Mouse (Mus musculus): Measurements from ENCODE around the gene Gm28043.
A peak's percentile ranks its signal among the peaks of the same experiment; 100 is the strongest.
"Not testable (repeated sequence)": the region's sequence is repeated elsewhere in the genome, so short reads cannot be mapped to it uniquely, and the experiment has no call there.

Gene Gm28043

DNA sequence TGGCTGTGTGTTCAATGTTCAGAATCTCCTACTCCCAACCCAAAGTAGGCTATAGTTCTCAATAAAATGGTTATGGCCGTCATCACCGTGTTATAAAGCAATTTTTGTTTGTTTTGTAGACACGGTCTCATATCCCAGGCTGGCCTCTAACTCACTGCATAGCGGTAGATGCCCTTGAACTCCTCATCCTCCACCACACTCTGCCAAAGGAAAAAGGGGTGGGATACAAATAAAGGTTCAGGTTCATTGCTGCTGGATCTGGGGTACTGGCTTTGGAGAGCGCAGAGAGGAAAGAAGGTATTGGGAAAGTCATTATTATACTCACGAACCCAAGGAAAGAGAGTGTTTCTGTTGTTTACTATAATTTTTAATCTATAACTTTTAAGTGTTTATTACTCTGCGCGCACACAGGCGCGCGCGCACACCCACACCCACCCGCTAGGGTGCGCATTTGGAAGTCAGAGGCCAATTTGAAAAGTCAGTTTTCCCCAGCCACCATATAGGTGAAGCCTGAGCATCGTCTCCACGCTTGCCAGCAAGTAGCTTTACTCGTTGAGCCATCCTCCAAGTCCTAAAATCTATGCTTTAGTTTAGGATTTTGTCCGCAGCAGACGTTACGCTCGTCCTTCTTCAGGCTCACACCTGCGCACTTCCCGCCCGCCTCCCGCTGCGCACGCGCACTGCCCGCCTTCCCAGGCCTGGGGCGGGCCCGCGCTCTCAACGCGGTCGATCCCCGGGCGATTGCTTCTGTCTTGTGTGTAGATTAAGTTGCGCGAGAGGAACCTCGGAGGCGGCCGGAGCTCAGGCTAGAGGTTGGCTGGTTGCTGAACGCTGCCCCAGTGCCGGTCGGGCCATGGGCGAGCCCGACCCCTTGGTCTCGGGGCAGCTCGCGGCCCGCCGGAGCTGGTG, at the start of gene Gm28043, which contains the start of gene Rnf8:
TSS of gene Gm28043 (plus strand) at position 762 of the 909 bp plus-strand sequence.
TSS of gene Rnf8 (plus strand) at position 676 of the 909 bp plus-strand sequence.
- DNase-seq (ENCODE audit: low read depth), result peak; percentile 97

DNA sequence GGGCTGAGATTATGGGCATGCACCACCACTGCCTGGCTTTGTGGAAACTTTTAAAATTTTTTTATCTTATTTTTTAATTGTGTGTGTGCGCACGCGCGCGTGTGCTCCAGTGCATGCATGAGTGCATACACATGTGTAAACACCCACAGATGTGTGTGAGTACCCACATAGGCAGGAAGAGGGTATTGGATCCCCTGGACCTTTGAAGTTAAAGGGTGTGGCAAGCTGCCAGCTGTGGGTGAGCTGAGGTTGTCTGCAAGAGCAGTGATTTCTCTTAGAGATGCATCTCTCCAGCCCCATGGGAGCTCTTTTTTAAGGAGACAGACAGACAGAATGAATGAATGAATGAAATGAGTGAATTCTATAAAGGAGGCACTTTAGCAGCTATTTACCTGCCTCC, 49.2 kb upstream of the Gm28043 start:
- no peak for DNase-seq (ENCODE audit: low read depth)

DNA sequence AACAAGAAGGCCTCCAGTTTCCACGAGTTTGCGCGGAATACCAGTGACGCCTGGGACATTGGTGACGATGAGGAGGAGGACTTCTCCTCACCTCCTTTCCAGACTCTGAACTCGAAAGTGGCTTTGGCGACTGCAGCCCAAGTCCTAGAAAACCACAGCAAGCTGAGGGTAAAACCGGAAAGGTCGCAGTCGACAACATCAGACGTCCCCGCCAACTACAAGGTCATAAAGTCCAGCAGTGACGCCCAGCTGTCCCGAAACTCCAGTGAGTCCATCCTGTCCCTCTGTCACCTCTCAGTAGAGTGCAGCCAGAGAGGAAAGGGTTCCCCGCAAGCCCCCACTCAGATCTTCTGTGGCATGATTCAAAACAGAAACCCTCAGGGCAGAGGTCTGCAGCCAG, 46.2 kb upstream of the Gm28043 start:
- DNase-seq (ENCODE audit: low read depth), result no peak

DNA sequence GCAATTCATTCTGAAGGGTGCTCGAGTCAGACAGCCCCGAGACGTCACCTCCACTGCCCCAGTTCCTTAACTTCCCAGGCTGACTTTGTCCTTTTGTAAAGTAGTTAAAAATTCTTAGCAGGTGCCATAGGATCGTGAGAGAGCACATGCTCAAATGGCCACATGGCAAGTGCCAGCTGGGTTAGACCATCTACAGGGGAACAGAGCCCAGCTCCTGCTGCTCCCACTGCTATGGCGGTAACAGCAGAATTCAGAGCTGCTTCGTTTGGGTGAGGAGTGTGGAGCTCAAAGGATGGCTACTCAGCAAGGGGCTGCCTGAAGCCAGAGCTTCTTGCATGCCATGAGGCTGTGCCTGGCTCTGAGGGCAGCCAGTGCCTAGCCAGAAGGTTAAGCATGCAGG, 44.8 kb upstream of the Gm28043 start:
- no peak for DNase-seq (ENCODE audit: low read depth)

DNA sequence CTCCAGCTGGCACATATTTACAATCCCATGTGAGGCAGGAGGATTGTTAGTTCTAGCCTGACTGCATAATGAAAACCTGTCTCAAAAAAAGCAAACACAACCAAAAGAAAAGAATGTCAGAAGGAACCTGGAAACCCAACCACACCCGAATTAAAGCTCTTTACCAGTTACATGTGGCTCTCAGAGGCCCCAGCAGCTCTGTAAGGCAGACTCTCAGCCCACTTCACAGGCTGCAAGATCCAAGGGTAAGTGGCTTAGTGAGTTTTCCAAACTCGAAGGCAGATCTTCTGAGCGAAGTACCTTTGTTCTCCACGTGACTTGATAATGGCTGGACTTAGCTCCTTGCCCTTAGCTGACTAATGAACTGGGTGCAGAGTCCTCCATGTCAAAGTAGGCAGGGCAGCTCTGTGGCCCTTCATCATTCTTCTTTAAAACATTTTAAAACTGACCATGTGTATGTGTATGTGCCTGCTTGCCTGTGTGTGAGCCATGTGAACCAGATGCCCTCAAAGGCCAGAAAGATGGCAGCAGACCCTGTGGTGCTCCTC, 35.0 kb upstream of the Gm28043 start:
- DNase-seq (ENCODE audit: low read depth), result no peak

DNA sequence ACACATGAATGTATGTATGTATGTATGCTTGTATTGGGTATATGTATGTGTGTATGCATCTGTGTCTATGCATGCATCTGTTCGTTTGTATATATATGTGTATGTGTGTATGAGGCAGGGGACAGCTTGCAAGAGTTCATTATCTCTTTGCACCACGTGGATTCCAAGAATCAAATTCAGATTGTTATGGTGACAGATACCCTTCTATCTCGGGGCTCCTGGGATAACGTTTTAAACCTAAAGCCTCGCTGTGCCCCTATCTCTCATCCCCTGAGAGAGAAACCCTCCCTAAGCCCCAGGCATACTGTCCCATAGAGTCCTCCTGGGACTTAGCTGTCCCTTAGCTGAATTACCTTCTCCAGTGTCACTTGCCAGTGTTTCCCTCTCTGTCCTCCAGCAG, 31.1 kb upstream of the Gm28043 start:
- DNase-seq (ENCODE audit: low read depth), result no peak

DNA sequence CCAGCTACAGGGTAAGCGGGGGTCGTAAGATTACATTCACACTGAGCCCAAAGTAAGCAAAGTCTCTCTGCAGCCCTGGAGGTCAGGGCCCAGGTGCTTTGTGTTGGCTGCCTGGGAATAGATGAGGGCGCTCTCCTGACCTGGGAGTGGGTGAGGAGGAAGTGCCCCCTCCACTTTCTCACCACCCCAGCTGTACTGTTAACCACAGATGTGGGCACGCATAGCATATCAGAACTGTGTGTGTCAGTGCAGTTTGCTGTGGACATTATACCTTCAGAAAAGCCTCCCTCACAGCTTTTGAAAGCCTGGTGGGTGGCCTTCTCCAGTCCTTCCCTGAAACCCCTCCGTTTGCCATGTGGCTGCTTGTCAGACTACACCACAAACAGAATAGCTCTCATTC, 30.4 kb upstream of the Gm28043 start:
- no peak for DNase-seq (ENCODE audit: low read depth)

DNA sequence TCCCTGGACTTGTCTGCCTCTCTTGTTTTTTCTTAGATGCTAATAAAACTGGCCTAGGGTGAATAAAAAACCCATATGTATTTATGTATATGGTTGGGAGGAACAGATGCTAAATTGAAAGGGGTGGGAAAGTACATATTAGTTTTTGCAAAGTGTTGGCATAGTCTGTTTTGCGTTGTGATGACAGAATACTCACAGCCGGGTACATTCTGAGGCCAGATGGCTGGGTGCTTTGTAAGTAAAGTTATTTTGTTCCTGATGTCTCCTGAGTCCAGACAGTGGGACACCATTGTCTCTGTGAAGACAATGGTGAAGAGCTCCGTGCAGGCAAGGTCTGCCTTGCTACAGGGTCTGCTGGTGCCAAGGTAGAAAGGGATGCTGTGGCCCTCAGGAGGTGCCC, 29.9 kb upstream of the Gm28043 start:
- DNase-seq (ENCODE audit: low read depth), result no peak

DNA sequence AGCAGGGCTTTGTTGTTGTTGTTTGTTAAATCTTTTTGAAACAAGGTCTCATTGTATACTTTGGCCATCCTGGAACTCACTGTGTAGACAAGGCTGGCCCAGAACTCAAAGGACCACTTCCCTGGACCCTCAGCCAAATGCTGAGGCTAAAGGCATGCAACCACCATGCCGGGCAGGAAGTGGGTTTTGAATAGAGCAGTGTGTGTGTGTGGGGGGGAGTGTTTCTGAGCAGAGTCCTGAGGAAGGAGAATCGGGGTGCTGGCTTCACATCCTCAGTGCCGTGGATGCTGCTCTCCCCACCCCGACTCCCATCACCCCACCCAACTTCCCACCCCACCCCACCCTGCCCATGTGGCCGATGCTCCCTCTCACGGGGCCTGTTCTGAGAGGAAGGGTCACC, 29.2 kb upstream of the Gm28043 start:
- peak; percentile 22 for DNase-seq (ENCODE audit: low read depth)

DNA sequence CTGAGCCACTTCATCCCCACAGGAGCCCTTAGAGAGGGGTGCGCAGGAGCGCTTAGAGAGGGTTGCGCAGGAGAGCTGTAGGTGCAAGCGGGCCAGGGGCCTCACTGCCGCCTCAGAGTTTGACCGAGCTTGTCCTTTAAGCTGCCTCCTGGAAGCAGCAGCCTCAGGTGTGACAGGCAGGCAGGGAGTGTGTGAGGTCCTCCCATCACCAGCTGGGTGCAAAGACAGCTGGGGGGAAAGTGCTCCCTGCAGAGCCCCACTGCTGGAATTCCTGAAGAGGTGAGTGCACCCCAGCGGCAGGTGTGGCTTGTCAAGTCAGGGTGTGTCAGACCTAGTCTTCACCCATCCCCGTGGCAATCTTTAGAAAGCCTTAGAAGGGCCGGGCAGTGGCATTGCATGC, 27.8 kb upstream of the Gm28043 start:
- no peak for DNase-seq (ENCODE audit: low read depth)

DNA sequence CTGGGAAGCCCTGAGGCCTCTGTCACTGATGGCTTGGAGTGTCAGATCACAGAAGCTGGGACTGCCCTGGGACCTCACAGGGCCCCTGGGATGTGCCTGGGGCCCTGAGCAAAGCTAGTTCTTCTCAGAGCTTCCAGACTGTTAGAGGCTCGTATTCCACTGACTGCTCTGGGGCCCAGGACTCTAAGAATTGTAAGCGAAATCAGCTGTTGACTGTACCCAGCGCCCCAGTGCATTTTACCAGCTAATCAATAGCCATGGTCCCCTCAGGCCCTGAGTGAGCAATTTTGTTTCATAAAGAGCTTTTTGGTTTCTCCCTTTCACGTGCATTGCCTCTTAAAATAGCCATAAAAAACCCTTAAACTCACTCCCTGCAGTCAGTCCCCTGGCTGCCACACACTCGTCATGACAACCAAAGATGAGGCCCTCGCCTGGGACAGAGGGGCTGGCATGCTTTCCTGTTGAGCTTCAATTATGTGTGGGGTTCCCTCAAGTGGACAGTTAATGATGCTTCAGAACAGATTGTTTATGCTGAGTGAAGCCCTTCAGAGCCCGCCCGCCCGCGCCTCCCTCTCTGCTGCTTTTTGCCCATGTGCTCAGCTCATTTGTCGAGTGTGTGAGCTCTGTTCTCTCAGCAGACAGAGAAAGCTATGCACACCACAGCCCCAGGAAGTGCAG, 25.3 kb upstream of the Gm28043 start:
- DNase-seq (ENCODE audit: low read depth), result no peak

DNA sequence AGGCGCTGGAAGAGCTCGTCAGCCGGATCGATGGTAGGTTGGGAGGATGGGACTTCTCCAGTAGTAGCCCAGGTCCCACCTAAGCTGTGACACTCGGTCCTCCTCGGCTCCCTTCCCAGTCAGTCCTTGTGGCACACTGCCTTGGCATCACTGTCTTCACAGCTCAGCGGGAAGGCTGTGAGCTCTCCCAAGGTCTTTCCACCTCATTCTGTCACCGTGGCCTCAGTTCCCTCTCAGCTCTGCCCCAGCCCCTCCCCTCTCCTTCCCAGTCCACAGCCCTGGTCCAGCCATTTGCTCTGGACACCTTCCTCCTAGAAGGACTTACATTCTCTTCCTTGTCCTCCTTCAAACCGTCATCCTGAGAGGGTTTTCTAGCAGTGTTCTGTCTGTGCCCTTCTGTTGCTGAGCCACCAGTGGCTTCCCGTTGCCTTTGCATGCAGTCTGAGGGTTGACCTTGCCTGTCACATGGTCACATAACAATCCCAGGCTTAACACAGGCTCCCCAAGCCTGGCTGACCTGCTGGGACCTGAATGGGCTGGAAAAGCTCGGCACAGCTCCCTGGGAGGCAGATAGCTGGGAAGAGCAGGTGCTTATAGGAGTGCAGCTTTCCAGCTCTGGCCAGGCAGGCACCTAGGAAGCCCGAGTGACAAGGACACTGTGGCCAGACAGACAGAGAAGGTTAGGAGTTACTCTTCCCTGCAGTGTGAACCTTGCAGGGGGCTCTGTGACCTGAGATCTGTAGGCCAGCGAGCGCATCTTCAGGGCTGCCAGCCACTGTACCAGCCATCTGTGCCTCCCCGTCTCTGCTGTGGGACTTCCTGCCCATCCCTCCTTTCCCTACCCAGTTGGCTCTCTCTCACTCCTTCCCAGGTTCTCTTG, 18.5 kb upstream of the Gm28043 start:
- DNase-seq (ENCODE audit: low read depth), result no peak

DNA sequence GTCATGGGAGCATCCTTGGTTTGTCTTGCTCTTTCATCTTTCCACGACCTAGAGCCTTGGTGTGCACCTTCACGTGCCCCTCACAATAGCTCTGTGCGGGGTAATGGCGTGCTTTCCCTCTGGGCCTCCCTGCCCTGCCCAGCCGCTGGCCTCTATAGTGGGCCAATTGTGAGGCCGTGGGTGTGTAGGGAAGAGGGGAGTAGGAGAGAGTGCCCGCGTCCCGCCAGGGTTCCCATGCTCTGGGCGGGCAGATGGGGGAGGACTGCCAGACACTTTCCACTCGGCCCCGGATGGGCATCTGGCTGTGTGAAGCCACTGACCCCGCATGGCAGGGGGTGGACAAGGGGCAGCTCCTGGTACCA, 17.9 kb upstream of the Gm28043 start:
- no peak for DNase-seq (ENCODE audit: low read depth)

DNA sequence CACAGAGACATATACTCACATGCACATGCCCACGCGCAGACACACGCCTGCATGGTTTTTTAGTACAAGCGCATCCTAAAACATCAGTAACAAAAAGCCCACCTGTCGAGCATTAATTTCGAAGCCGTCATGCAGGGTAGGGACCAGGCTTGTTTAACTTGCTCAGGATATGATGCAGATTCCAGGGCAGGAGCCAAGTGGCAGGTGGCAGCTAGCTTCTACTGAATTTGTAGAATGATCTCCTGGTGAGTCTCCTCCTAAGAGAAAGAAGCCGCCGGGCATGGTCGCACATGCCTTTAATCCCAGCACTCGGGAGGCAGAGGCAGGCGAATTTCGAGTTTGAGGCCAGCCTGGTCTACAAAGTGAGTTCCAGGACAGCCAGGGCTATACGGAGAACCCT, 15.6 kb upstream of the Gm28043 start:
- no peak for DNase-seq (ENCODE audit: low read depth)

DNA sequence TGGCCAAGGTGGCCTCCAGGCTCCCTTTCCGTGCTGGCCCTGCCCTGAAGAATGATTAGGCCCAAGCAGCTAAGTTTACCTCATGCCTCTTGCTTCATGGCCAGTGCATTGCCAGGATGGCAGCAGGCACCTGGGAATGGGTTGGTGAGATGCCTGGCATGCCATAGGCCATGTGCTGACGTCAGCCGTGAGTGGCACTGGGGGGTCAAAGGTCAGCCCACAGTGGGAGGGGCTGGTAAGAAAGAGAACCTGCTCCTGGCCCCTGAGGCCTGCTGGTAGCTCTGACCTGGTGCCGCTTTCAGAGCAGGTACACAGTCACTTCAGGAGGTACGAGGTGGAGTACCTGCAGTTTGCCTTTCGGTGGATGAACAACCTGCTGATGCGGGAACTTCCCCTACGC, 15.1 kb upstream of the Gm28043 start:
- DNase-seq (ENCODE audit: low read depth), result no peak

DNA sequence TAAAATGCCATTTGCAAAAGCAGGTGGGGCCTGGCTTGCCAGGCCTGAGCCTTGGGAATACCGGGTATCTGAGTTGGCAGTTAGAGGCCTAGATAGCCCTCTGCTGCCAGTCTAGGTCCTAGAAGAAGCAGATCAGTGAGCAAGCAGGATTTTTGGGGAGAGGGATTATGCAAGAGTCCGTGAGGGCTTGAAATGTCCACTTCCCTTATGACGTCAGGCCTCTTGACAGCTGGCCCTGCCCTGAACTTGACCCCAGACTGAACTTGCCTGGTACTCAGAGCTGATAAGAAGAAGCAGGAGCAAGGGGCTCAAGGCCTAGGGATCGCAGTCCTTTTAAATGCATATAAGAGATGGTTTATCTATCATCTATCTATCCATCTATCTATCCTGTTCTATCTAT, 13.3 kb upstream of the Gm28043 start:
- DNase-seq (ENCODE audit: low read depth), result no peak

DNA sequence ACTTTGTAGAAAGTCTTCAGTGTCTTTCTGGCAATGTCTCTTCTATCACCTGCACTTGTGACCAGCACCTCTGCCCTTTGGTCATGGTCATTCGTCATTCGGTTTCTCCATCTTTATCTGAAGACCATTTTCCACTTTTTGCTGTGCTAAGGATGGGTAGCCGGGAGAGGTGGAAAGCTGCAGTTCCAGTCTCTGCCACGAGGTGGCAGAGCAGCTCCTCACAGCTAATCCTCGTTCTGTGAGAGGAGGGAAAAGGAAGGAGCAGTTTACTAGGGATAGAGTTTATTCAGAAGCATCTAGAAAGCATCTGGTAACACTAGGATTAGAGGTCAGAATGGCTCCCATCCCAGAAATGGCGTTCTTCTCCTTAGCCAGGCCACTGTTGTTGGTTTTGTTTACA, 11.4 kb upstream of the Gm28043 start:
- DNase-seq (ENCODE audit: low read depth), result peak; percentile 79

DNA sequence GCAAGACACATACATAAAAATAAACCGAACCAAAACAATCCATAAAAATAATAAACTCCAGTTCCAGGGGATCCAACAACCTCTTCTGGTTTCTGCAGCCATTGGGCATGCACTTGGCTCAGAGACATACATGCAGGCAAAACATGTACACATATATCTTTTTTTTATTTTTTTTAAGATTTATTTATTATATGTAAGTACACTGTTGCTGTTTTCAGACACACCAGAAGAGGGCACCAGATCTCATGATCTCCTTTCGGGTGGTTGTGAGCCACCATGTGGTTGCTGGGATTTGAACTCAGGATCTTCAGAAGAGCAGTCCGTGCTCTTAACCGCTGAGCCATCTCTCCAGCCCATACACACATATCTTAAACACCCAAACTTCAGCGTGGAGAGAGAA, 1.2 kb upstream of the Gm28043 start:
- DNase-seq (ENCODE audit: low read depth), result not testable (repeated sequence)

DNA sequence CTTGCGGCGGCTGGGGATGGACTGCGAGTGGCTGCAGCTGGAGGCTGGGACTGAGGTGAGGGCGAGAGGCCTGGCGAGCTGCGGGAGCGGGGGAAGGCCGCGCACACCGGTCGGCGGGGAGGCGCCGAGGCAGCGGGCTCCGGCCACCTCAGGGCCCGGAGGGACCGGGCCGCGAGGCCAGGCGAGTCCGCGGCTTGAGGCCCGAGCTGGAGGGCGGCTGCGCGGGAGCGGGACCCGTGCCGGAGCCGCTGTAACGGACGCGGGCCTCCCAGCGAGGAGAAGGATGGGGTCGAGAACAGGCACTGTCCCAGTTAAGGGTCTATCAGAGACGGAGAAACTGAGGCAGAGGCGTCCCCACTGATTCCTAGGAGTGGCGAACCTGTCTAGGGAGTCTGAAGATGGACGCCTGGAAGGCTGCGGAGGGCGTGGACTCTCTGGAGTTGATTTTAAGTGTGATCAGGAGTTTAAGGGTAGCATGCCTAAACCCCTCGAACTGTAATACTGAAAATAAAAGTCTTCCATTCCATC, 412 bp downstream of the Gm28043 start:
- no peak for DNase-seq (ENCODE audit: low read depth)

DNA sequence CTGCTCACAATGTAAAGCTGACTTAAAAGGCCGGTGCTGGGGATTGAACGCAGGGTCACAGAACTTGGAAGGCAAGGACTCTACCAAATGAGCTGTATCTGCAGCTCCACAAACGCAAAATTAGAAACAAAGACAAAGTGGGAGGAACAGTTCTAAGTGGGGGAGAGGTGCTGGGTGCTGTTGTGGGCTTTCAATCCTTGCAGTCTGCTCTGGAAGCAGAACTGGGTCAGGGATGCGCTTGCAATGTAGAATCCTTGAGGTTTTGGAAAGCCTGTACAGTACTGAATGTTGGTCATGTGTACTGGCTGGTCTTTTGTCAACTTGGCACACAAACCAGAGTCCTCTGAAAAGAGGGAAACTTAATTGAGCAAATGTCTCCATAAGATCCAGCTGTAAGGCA, 940 bp downstream of the Gm28043 start:
- DNase-seq (ENCODE audit: low read depth), result peak; percentile 37

DNA sequence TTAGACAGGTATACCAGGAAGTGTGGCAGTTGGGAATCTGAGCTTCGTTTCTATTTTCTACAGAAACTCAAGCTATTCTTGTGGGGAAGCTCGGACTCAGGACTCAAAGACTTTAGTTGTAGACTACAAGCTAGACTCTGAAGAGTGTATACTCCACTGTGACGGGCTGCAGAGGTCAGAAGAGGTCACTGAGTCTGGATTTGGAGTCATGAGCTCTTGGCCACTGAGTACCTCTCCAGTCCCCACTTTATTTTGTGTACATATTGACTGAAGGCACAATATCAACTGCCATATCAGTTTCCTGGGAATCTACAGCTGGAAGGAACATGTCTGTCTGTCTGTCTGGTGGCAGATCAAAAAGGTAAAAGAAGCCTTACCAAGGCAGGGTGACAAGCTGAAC, 4.6 kb downstream of the Gm28043 start:
- no peak for DNase-seq (ENCODE audit: low read depth)

DNA sequence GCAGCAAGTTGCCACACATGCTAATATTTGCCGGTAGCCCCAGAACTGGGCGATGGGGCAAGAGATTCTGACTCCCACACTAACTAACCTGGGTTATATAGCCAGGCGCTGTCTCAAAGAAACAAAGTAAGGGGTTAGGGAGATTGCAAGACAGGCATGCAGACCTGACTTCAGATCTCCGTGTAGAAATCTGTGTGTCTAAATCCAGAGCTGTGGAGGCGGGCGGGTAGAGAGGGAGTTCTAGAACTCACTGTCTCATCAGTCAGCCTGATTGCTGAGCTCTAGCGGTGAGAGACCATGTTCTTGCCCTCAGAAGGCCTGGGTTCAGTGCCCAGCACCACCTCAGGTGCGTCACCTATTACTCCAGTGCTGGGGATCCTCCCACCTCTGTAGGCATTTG, 8.8 kb downstream of the Gm28043 start:
- no peak for DNase-seq (ENCODE audit: low read depth)

Data from induced T-regulatory cell, adult 2 months (primary cell).